Mouse (Mus musculus) hindbrain, embryonic 10.5 days (tissue): ENCODE data around the gene Banf1. TPM values are rescaled to one million over a fixed set of nuclear protein-coding genes. Genes with fewer than 3 reads are reported as not detected.

Source experiments
- DNase-seq: peaks from one replicate; pipeline ENCODE4 v3.0.0-alpha.2; 2017; ENCODE audit warnings: low spot score
- H3K27ac ChIP-seq: fragments of 300-500 bp; sonication (generic); 2 replicates; pipeline ENCODE4 v1.5.1; 2016; ENCODE audit warnings: mild to moderate bottlenecking, moderate library complexity
- H3K27me3 ChIP-seq: fragments of 300-500 bp; sonication (generic); 2 replicates; pipeline ENCODE4 v1.6.1; 2016; ENCODE audit warnings: mild to moderate bottlenecking; ENCODE audit not compliant: poor library complexity, insufficient read depth, severe bottlenecking
- H3K36me3 ChIP-seq: fragments of 300-500 bp; sonication (generic); 2 replicates; pipeline ENCODE4 v1.6.1; 2016; ENCODE audit warnings: mild to moderate bottlenecking, moderate library complexity
- H3K4me1 ChIP-seq: fragments of 300-500 bp; sonication (generic); replicated peaks from 2 replicates; pipeline ENCODE4 v1.6.1; 2016; ENCODE audit warnings: mild to moderate bottlenecking
- H3K4me3 ChIP-seq: fragments of 300-500 bp; sonication (generic); 2 replicates; pipeline ENCODE4 v1.5.1; 2016; ENCODE audit warnings: mild to moderate bottlenecking, moderate library complexity
- H3K9me3 ChIP-seq: fragments of 300-500 bp; sonication (generic); 2 replicates; pipeline ENCODE4 v1.6.1; 2016; ENCODE audit warnings: mild to moderate bottlenecking, moderate library complexity
- WGBS: fragments of 180-500 bp; shearing (Covaris S2); methylation state at CpG from one replicate; pipeline ENCODE4 v1.1.7; 2016; 5-methylcytosine and 5-hydroxymethylcytosine counted together
- polyA plus RNA-seq: library from polyadenylated mRNA; unstranded; fragments of >200 nt; fragmentation: Nextera tagmentation; extraction: Ambion mirVana; gene quantifications from 2 replicates; pipeline ENCODE4 v1.2.1, GENCODE M21; 2016

The Banf1 gene
- polyA plus RNA-seq, 1 experiment from 2014 or later = 539 TPM

DNA sequence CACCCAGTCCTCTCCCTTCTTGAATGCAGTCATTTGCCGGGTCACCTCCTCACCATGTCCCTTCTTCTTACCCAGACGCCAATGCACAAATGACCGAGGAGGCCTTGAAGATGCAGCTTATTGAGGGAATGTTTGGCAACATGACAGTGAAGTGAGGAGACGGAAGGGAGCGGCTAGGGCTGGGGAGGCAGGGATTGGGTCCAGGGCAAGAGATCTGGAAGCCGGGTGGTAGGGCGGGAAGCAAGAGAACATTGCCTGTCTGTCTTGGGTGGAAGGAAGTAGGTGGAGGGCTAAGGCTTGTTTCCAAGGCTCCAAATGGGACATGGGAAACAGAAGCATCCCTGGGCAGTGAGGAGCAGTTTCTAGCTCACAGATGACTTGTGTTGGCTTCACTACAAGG lies 25.6 kb downstream of the Banf1 start:
- DNase-seq = no peak
- Histone ChIP-seq H3K27ac (no peak overlapping the region), H3K36me3 (no peaks in the 10 kb centered on the region), H3K4me3 (no peak overlapping the region), H3K27me3 (no peaks in the 10 kb centered on the region), H3K9me3 (no peaks in the 10 kb centered on the region), H3K4me1 (no peaks in the 10 kb centered on the region)
- WGBS = 92% methylated on average over 7 of the region's 7 CpGs

DNA sequence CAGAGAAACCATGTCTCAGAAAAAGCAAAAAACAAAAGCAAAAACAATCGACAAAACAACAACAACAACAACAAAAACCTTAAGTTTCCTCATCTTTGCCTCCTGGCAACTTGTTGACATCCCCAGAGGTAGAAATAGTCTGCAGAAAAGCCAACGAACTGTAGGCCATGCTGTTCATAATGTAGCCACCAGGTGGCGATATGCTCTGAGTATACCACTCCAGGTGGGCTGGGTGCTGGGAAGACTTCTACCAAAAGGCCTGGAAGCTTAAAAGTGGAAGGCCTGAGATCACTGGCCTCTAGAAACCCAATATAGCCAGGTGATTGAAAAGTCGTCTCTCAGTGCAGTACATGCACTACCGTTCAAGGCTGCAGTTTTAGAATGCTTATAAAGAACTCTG lies 29.0 kb downstream of the Banf1 start:
- peak; percentile 71 for DNase-seq
- H3K27me3 ChIP-seq = no peaks in the 10 kb centered on the region
- peaks cover 7% of the 10 kb centered on the region; the same call in 1 of the 2 replicates for H3K4me1 ChIP-seq
- 20% methylated on average over 5 of the region's 5 CpGs for WGBS
- no peak overlapping the region for H3K27ac ChIP-seq
- no peaks in the 10 kb centered on the region for H3K9me3 ChIP-seq
- no peaks in the 10 kb centered on the region for H3K36me3 ChIP-seq
- no peak overlapping the region for H3K4me3 ChIP-seq

DNA sequence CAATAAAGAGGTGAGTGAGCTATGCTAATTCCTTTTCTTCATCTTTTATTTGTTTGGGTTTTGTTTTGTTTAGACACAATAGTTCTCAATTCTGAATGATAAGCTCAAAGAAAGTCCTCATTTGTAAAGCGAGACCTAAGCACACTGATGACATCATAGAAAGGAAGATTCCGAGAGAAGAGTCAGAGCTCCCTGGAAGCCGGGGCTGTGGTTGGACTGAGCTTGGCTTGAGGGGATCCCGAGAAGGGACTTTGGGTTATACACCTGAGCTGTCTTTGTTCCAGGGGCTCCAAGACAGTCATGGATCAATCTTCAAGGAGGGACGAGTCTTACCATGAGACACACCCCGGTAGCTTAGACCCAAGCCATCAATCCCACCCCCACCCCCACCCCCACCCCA lies 31.5 kb downstream of the Banf1 start, which contains the start of gene Catsper1:
Catsper1 (plus strand) TSS at position 301 of the 400 bp plus-strand sequence.
- Histone ChIP-seq H3K27ac (no peak within 1 kb of the TSS), H3K4me1 (peaks cover 7% of the 10 kb centered on the region; the same call in 1 of the 2 replicates), H3K36me3 (no peaks in the 10 kb centered on the region), H3K4me3 (no peak within 1 kb of the TSS), H3K9me3 (no peaks in the 10 kb centered on the region), H3K27me3 (no peaks in the 10 kb centered on the region)
- DNase-seq = no peak
- WGBS = 89% methylated on average over 6 of the region's 6 CpGs

DNA sequence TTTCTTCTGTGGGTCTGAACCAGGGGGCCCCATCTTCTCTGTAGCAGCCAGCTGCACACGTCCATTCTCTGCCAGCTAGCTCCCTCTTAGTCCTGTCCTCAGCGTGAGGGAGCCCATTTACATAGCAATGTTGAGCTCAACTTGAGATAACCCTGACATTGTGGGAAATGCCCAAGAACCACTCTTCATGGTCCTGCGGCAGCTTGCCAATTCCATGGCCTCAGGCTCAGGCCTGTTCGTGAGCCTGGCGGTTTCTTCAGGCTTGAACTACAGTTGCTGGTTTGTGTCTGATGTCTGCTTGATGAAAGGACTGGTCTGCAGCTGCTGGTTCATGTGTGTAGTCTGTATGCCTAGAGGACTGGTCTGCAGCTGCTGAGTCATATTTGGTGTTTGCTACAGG lies 32.2 kb downstream of the Banf1 start:
- Histone ChIP-seq H3K27ac (no peak overlapping the region), H3K27me3 (no peaks in the 10 kb centered on the region), H3K4me1 (peaks cover 7% of the 10 kb centered on the region; the same call in 1 of the 2 replicates), H3K36me3 (no peaks in the 10 kb centered on the region), H3K9me3 (no peaks in the 10 kb centered on the region), H3K4me3 (no peak overlapping the region)
- 77% methylated on average over 5 of the region's 5 CpGs for WGBS
- no peak for DNase-seq

DNA sequence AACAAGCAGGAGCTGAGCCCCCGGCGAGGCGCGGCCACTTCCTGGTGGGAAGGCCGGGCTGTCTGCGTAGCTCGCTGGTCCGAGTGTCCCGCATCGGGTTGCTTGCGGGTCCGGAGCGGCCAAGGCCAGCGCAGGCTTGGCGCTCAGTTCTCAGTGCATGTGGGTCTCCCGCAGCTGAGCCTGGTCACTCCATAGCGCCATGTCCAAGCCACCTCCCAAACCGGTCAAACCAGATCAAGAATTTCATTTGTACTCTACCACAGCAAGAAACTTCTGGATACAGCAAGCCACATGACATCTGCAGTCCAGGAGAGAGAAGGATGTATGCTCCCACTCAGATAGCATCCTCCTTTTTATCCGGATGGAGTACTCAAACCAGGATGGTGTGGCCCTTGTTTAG lies 39.0 kb downstream of the Banf1 start:
- WGBS = 71% methylated on average over 19 of the region's 19 CpGs
- no peak overlapping the region for H3K4me3 ChIP-seq
- H3K36me3 ChIP-seq = no peaks in the 10 kb centered on the region
- H3K27me3 ChIP-seq = no peaks in the 10 kb centered on the region
- H3K9me3 ChIP-seq = no peaks in the 10 kb centered on the region
- 0 out of 2 replicates have a peak, but pooled peaks cover 4% of the 10 kb centered on the region for H3K4me1 ChIP-seq
- no peak overlapping the region for H3K27ac ChIP-seq
- no peak for DNase-seq

DNA sequence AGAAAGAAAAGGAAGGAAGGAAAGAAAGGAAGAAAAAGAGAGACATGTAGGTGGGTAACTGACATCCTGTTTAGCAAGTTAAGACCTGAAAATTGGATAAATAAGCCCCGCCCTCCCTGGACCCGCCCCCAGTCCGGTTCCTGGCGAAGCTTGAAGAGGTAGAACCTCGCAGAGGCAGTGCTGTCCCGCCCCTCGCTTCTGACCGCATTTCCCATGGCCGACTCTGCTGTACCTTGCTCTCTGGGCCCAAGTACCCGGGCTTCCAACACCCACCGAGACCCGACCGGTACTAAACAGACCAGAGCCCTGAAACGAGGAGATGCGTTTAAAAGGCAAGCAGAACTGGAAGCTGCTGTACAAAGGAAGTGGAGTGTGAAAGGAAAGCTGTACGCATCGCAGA lies 43.2 kb downstream of the Banf1 start:
- WGBS = 57% methylated on average over 17 of the region's 17 CpGs
- Histone ChIP-seq H3K27me3 (no peaks in the 10 kb centered on the region), H3K4me1 (0 out of 2 replicates have a peak, but pooled peaks cover 4% of the 10 kb centered on the region), H3K9me3 (0 out of 2 replicates have a peak, but pooled peaks cover 3% of the 10 kb centered on the region), H3K4me3 (no peak overlapping the region), H3K27ac (no peak overlapping the region), H3K36me3 (no peaks in the 10 kb centered on the region)
- DNase-seq = no peak

Other genes with a start within 250 kb of the Banf1 start
- gene Klc2, start 248.6 kb downstream of the Banf1 start, polyA plus RNA-seq = 35.5 and 45.8 TPM in 2 replicates
- 23.7 and 26.1 TPM in 2 replicates for gene Pacs1, start 94.0 kb downstream of the Banf1 start, polyA plus RNA-seq
- 438 and 456 TPM in 2 replicates for gene Sf3b2, start 71.7 kb downstream of the Banf1 start, polyA plus RNA-seq
- 11.7 and 19.1 TPM in 2 replicates for gene Gal3st3, start 68.8 kb downstream of the Banf1 start, polyA plus RNA-seq
- not detected in 2 replicates for gene Catsper1, start 31.4 kb downstream of the Banf1 start, polyA plus RNA-seq
- 0.65 and 1.6 TPM in 2 replicates for gene Cst6, start 17.6 kb downstream of the Banf1 start, polyA plus RNA-seq
- gene Eif1ad, start 427 bp downstream of the Banf1 start, polyA plus RNA-seq = 84.2 and 90.5 TPM in 2 replicates
- 82.7 and 93.2 TPM in 2 replicates for gene Sart1, start 21.5 kb upstream of the Banf1 start, polyA plus RNA-seq
- 0.44 and 0.58 TPM in 2 replicates for gene Tsga10ip, start 35.4 kb upstream of the Banf1 start, polyA plus RNA-seq
- 223 and 271 TPM in 2 replicates for gene Drap1, start 57.8 kb upstream of the Banf1 start, polyA plus RNA-seq
- gene AI837181, start 58.0 kb upstream of the Banf1 start, polyA plus RNA-seq = 53.8 and 63.9 TPM in 2 replicates
- not detected in 2 replicates for gene Fosl1, start 80.4 kb upstream of the Banf1 start, polyA plus RNA-seq
- 6.9 and 8.6 TPM in 2 replicates for gene Ccdc85b, start 90.7 kb upstream of the Banf1 start, polyA plus RNA-seq
- 99.5 and 122 TPM in 2 replicates for gene Fibp, start 93.4 kb upstream of the Banf1 start, polyA plus RNA-seq
- gene Ctsw, start 101.3 kb upstream of the Banf1 start, polyA plus RNA-seq = 2.0 and 3.0 TPM in 2 replicates
- 62.7 and 71.3 TPM in 2 replicates for gene Efemp2, start 106.8 kb upstream of the Banf1 start, polyA plus RNA-seq
- 43.7 and 51.4 TPM in 2 replicates for gene Mus81, start 121.2 kb upstream of the Banf1 start, polyA plus RNA-seq
- gene Cfl1, start 123.3 kb upstream of the Banf1 start, polyA plus RNA-seq = 3,259 and 3,562 TPM in 2 replicates
- gene 1700020D05Rik, start 136.6 kb upstream of the Banf1 start, polyA plus RNA-seq = not detected in 2 replicates
- gene Snx32, start 143.4 kb upstream of the Banf1 start, polyA plus RNA-seq = 8.9 and 18.7 TPM in 2 replicates
- gene Ovol1, start 193.5 kb upstream of the Banf1 start, polyA plus RNA-seq = 0.39 and 0.77 TPM in 2 replicates
- gene Ap5b1, start 200.9 kb upstream of the Banf1 start, polyA plus RNA-seq = 1.6 and 2.6 TPM in 2 replicates
- 177 and 187 TPM in 2 replicates for gene Rnaseh2c, start 234.7 kb upstream of the Banf1 start, polyA plus RNA-seq
- 58.9 and 69.2 TPM in 2 replicates for gene Kat5, start 243.1 kb upstream of the Banf1 start, polyA plus RNA-seq